Mouse (Mus musculus): ENCODE measurements around the gene Scg3. TPM values are rescaled to one million over a fixed set of nuclear protein-coding genes. Genes with fewer than 3 reads are reported as not detected.

Gene Scg3
- polyA plus RNA-seq, 1 experiment from 2014 or later: 0.56 TPM

DNA sequence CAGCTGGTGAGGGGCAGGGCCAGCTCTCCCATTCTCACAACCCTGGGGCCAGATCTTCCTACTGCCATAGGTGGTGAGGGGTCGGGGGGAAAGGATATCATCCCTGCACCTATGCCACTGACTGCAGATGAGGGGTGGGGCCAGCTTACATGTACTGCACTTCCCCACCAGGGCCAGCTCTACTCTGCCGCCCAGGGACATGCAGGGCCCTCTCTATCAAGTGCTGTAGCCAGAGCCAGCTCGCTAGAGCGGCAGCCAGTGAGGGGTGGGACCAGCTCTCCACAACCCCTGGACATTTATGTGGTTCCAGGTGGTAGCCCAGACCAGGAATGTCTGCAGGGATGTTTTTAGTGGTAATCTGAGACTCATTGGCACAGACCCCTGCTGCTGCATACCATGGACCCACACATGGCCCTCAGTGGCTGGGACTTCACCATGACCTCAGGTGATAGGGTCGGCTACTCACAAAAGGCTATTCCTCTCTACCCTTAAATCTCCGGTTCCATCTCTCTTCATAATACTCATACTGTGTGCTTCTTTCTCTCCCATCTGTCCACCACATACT, 64.9 kb downstream of the Scg3 start:
- ATAC-seq: no peak
- H3K27me3 ChIP-seq (replicated peaks; ENCODE audit: insufficient read depth, low read length): no peaks in the 10 kb centered on the region
- H3K4me3 ChIP-seq (ENCODE audit: low read depth, low read length): no peak overlapping the region
- no peaks in the 10 kb centered on the region for H3K4me1 ChIP-seq (ENCODE audit: insufficient read depth, low read depth, low read length)
- H3K9me3 ChIP-seq (ENCODE audit: low read length): no peaks in the 10 kb centered on the region
- no peak overlapping the region for H3K27ac ChIP-seq (ENCODE audit: low read length)
- no peak overlapping the region for H3K9ac ChIP-seq (replicated peaks; ENCODE audit: low read depth)
- 84% methylated on average over 6 of the region's 6 CpGs for whole genome bisulfite sequencing
- DNase-seq (ENCODE audit: low spot score): no peak
- TF ChIP-seq EP300 (IDR thresholded peaks at IDR 0.05): no peak
- TF ChIP-seq CTCF (IDR thresholded peaks at IDR 0.05): no peak
- H3K4me2 ChIP-seq (replicated peaks; ENCODE audit: low read depth, low read length): no peak overlapping the region
- H3K36me3 ChIP-seq (ENCODE audit: insufficient read depth, low read length): no peaks in the 10 kb centered on the region

DNA sequence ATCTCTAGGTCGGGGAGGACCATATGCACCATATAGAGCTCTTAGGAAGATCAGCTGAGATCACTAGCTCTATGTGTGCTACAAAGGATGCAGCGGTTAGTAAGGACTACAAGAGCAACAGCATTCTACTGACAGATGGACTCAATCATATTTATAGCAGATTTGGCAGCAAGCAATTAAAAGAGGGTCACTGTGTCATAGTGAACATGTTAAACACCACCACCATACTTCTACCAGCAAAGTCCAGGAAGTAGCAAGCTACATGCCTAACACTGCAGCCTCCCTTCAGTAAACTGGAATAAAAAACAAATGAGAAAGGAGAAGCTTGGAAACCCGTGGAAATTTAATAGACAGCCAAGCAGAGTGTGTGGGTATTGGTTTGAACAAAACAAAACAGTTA, 67.3 kb downstream of the Scg3 start:
- Histone ChIP-seq H3K9me3 (ENCODE audit: low read length) (no peaks in the 10 kb centered on the region), H3K9ac (replicated peaks; ENCODE audit: low read depth) (no peak overlapping the region), H3K27ac (ENCODE audit: low read length) (no peak overlapping the region), H3K4me3 (ENCODE audit: low read depth, low read length) (no peak overlapping the region), H3K4me2 (replicated peaks; ENCODE audit: low read depth, low read length) (no peak overlapping the region), H3K27me3 (replicated peaks; ENCODE audit: insufficient read depth, low read length) (0 out of 2 replicates have a peak, but pooled peaks cover 4% of the 10 kb centered on the region), H3K4me1 (ENCODE audit: insufficient read depth, low read depth, low read length) (no peaks in the 10 kb centered on the region), H3K36me3 (ENCODE audit: insufficient read depth, low read length) (no peaks in the 10 kb centered on the region)
- ATAC-seq (no peak), DNase-seq (ENCODE audit: low spot score) (no peak)
- TF ChIP-seq EP300 (IDR thresholded peaks at IDR 0.05) (no peak), CTCF (IDR thresholded peaks at IDR 0.05) (no peak)
- WGBS: 69% methylated on average over 3 of the region's 3 CpGs

DNA sequence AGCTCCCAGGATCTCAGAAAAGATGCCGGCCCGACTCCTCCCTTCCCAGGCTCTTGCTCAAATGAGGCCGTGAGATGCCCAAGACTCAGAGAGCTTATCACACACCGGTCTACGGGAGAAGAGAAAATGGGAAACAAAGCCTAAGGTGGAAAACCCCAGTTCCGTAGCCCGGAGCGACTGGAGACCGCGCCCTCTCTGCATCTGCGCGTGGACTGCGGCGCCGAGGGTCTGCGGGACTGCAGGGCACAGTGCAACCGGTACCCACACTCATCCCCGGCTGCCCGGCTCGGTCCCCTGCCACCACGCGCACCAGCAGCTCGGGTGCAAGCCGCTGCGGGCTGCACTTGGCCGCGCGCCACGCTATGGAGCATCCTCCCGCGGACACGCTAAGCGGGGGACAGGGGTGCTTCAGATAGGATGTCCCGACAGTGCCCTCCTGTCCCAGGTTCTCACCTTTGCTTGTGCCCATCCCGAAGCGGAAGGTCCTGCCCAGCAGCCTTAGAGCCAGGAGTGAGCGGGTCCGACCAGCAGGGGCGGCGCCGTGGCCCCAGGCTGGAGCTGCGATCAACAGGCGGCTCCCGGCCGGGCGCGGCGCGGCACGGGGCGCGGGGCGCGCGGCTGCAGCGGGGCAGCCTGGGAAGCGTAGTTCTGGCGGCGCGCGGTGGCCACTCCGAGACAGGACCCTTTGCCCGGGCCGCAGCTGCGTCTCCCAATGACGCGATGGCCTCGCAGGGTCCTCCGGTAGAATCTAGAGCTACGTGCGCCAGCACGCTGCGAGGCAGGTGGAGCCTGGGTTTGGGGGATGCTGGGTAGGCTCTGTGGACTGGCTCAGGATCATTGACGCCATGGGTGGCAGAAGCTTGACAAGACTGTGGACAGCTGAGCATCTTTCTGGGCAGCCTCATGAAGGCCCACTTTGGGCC, 73.0 kb downstream of the Scg3 start, which contains the start of gene Tmod2:
Tmod2 (minus strand) TSS at position 755 of the 923 bp plus-strand sequence.
- Histone ChIP-seq H3K36me3 (ENCODE audit: insufficient read depth, low read length) (no peaks in the 10 kb centered on the region), H3K27me3 (replicated peaks; ENCODE audit: insufficient read depth, low read length) (0 out of 2 replicates have a peak, but pooled peaks cover 21% of the 10 kb centered on the region), H3K4me1 (ENCODE audit: insufficient read depth, low read depth, low read length) (peaks cover 4% of the 10 kb centered on the region; the same call in 1 of the 2 replicates), H3K4me2 (replicated peaks; ENCODE audit: low read depth, low read length) (peak within 1 kb of the TSS; percentile 96), H3K9me3 (ENCODE audit: low read length) (no peaks in the 10 kb centered on the region), H3K27ac (ENCODE audit: low read length) (no peak within 1 kb of the TSS), H3K4me3 (ENCODE audit: low read depth, low read length) (peak within 1 kb of the TSS; percentile 58), H3K9ac (replicated peaks; ENCODE audit: low read depth) (no peak within 1 kb of the TSS)
- WGBS: 2% methylated on average over 52 of the region's 74 CpGs
- DNase-seq (ENCODE audit: low spot score): peak; percentile 27
- ATAC-seq: peak; percentile 78
- TF ChIP-seq CTCF (IDR thresholded peaks at IDR 0.05) (no peak; the same call in 1 of the 2 replicates), EP300 (IDR thresholded peaks at IDR 0.05) (no peak)

DNA sequence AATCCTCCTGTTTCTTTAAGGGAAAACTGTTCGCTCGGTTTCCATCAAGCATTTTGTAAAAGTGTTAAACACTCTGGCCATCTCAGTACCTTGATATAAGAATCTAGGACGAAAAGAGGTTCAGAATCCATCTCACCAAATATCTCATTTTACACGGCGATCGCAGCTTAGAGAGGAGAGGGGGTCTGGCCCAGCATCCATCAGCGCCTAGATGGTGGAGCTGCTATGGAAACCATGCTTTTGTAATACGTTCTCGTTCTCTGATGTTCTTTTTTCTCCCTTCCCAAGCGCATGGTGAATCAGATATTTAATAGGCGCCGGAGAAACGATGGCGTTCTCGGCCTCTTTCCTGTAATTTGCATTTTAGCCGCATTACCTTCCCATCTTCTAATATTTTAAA, 73.9 kb downstream of the Scg3 start:
- no peak overlapping the region for H3K27ac ChIP-seq (ENCODE audit: low read length)
- ATAC-seq (no peak), DNase-seq (ENCODE audit: low spot score) (no peak)
- 0 out of 2 replicates have a peak overlapping the region, but pooled peaks have one; percentile 58 for H3K4me3 ChIP-seq (ENCODE audit: low read depth, low read length)
- WGBS: 23% methylated on average over 16 of the region's 16 CpGs
- H3K27me3 ChIP-seq (replicated peaks; ENCODE audit: insufficient read depth, low read length): 0 out of 2 replicates have a peak, but pooled peaks cover 21% of the 10 kb centered on the region
- no peak overlapping the region for H3K9ac ChIP-seq (replicated peaks; ENCODE audit: low read depth)
- TF ChIP-seq CTCF (IDR thresholded peaks at IDR 0.05) (no peak), EP300 (IDR thresholded peaks at IDR 0.05) (no peak)
- H3K4me1 ChIP-seq (ENCODE audit: insufficient read depth, low read depth, low read length): peaks cover 4% of the 10 kb centered on the region; the same call in 1 of the 2 replicates
- H3K36me3 ChIP-seq (ENCODE audit: insufficient read depth, low read length): no peaks in the 10 kb centered on the region
- peak overlapping the region; percentile 96; the same call in 1 of the 2 replicates for H3K4me2 ChIP-seq (replicated peaks; ENCODE audit: low read depth, low read length)
- H3K9me3 ChIP-seq (ENCODE audit: low read length): no peaks in the 10 kb centered on the region

DNA sequence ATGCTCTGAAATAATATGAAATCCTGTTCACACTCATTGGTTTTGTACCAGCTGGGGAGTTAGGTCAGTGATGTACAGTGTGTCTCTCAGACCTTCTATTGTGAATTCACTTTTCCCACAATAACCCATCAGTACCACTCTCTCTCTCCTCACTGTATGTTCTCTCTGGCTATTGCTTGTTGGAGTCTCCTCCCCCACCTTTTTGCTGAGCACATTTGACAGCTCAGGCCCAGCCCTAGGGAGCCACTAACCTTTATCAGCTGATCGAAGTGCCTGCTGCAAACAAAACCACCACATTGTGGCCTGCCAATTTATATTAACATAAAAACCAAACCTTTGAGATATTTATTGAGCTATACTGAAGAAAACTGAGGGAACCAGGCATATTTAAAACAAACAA, 74.4 kb downstream of the Scg3 start:
- WGBS: 75% methylated on average over 1 of the region's 1 CpGs
- Histone ChIP-seq H3K4me2 (replicated peaks; ENCODE audit: low read depth, low read length) (no peak overlapping the region), H3K9me3 (ENCODE audit: low read length) (no peaks in the 10 kb centered on the region), H3K9ac (replicated peaks; ENCODE audit: low read depth) (no peak overlapping the region), H3K36me3 (ENCODE audit: insufficient read depth, low read length) (no peaks in the 10 kb centered on the region), H3K27me3 (replicated peaks; ENCODE audit: insufficient read depth, low read length) (0 out of 2 replicates have a peak, but pooled peaks cover 21% of the 10 kb centered on the region), H3K27ac (ENCODE audit: low read length) (no peak overlapping the region), H3K4me3 (ENCODE audit: low read depth, low read length) (no peak overlapping the region), H3K4me1 (ENCODE audit: insufficient read depth, low read depth, low read length) (peaks cover 4% of the 10 kb centered on the region; the same call in 1 of the 2 replicates)
- no peak for DNase-seq (ENCODE audit: low spot score)
- no peak for ATAC-seq
- TF ChIP-seq EP300 (IDR thresholded peaks at IDR 0.05): no peak
- no peak for TF ChIP-seq CTCF (IDR thresholded peaks at IDR 0.05)

DNA sequence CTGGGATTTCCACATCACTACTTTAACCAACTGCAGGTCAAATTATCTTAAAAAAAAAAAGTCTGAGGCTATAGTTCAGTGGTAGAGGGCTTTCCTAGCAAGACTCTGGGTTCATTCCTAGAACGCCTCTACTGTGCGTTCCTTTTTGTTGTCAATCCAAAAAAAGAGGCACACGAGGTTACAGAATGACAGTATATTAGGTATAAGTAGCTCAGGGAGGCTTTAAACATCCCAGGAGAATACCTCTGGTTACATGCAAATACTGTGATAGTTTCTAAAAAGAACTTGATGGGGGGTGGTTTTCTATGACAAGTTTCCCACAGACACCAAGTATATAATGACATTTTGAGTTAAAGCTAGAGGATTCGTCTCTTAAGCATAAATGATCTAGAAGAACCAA, 76.4 kb downstream of the Scg3 start:
- 94% methylated on average over 4 of the region's 4 CpGs for WGBS
- no peak overlapping the region for H3K4me2 ChIP-seq (replicated peaks; ENCODE audit: low read depth, low read length)
- DNase-seq (ENCODE audit: low spot score) (no peak), ATAC-seq (no peak)
- H3K4me1 ChIP-seq (ENCODE audit: insufficient read depth, low read depth, low read length): peaks cover 4% of the 10 kb centered on the region; the same call in 1 of the 2 replicates
- H3K36me3 ChIP-seq (ENCODE audit: insufficient read depth, low read length): no peaks in the 10 kb centered on the region
- no peaks in the 10 kb centered on the region for H3K9me3 ChIP-seq (ENCODE audit: low read length)
- TF ChIP-seq CTCF (IDR thresholded peaks at IDR 0.05): no peak
- TF ChIP-seq EP300 (IDR thresholded peaks at IDR 0.05): no peak
- H3K27me3 ChIP-seq (replicated peaks; ENCODE audit: insufficient read depth, low read length): 0 out of 2 replicates have a peak, but pooled peaks cover 21% of the 10 kb centered on the region
- no peak overlapping the region for H3K27ac ChIP-seq (ENCODE audit: low read length)
- no peak overlapping the region for H3K4me3 ChIP-seq (ENCODE audit: low read depth, low read length)
- H3K9ac ChIP-seq (replicated peaks; ENCODE audit: low read depth): no peak overlapping the region
